Mouse (Mus musculus): ENCODE data around the gene Inpp5d.

Inpp5d gene

GRCm38 (mm10) chr1:87709661-87710270 lies 89.7 kb downstream of the Inpp5d start:
- DNase-seq = no peak

GRCm38 (mm10) chr1:87711938-87712613 lies 92.0 kb downstream of the Inpp5d start:
- DNase-seq = no peak

- no peak for DNase-seq
These were observed 92.5 kb downstream of the Inpp5d start for GRCm38 (mm10) chr1:87712614-87712971.

- DNase-seq = peak in 1 of 2 experiments; percentile 20
These were observed 101.3 kb downstream of the Inpp5d start for GRCm38 (mm10) chr1:87721382-87721781.

- DNase-seq = no peak
These were observed 102.0 kb downstream of the Inpp5d start for GRCm38 (mm10) chr1:87722081-87722480.

- DNase-seq = no peak
These were observed 103.2 kb downstream of the Inpp5d start for GRCm38 (mm10) chr1:87723351-87723750.

GRCm38 (mm10) chr1:87729070-87729469 lies 109.0 kb downstream of the Inpp5d start:
- no peak for DNase-seq

- DNase-seq = no peak
These were observed 109.7 kb downstream of the Inpp5d start for GRCm38 (mm10) chr1:87729850-87730249.

GRCm38 (mm10) chr1:87730271-87730670 lies 110.2 kb downstream of the Inpp5d start:
- no peak for DNase-seq

- no peak for DNase-seq
These were observed 113.1 kb downstream of the Inpp5d start for GRCm38 (mm10) chr1:87733212-87733611.

- DNase-seq = no peak
These were observed 114.0 kb downstream of the Inpp5d start for GRCm38 (mm10) chr1:87734153-87734552.

- no peak for DNase-seq
These were observed 120.6 kb downstream of the Inpp5d start for GRCm38 (mm10) chr1:87740584-87741290.

GRCm38 (mm10) chr1:87749360-87749973 lies 129.4 kb downstream of the Inpp5d start:
- DNase-seq = no peak

GRCm38 (mm10) chr1:87755641-87756470 lies 135.7 kb downstream of the Inpp5d start, which contains the start of gene Atg16l1:
Atg16l1 (plus strand) TSS chr1:87755870.
- peak; percentile 94 to 95 for DNase-seq

- DNase-seq = no peak
These were observed 143.7 kb downstream of the Inpp5d start for GRCm38 (mm10) chr1:87763821-87764220.

- no peak for DNase-seq
These were observed 145.6 kb downstream of the Inpp5d start for GRCm38 (mm10) chr1:87765741-87766140.

GRCm38 (mm10) chr1:87766233-87766632 lies 146.1 kb downstream of the Inpp5d start:
- DNase-seq = no peak

GRCm38 (mm10) chr1:87769263-87769662 lies 149.2 kb downstream of the Inpp5d start:
- DNase-seq = no peak
